Mouse (Mus musculus): ENCODE measurements at regions not wholly inside any gene's neighbourhood (a gene's known extent, or its start where the extent isn't known, plus 50 kb on each side); places are given as distances from the start of the nearest gene placed in this dataset.

- no peak for ATAC-seq (ENCODE audit: insufficient number of reproducible peaks, insufficient read depth, low FRiP score, low TSS enrichment, low read depth)
- no peaks in the 10 kb centered on the region for H3K4me1 ChIP-seq
- H3K27me3 ChIP-seq: no peaks in the 10 kb centered on the region
- no peaks in the 10 kb centered on the region for H3K9me3 ChIP-seq
- H3K4me2 ChIP-seq: no peak overlapping the region
- H3K4me3 ChIP-seq: no peak overlapping the region
- H3K9ac ChIP-seq: no peak overlapping the region
- 77% methylated on average over 8 of the region's 8 CpGs for WGBS
- H3K36me3 ChIP-seq: no peaks in the 10 kb centered on the region
- no peak overlapping the region for H3K27ac ChIP-seq
These were observed 240.6 kb downstream of the Ano6 start for GRCm38 (mm10) chr15:96031085-96031780.

DNA sequence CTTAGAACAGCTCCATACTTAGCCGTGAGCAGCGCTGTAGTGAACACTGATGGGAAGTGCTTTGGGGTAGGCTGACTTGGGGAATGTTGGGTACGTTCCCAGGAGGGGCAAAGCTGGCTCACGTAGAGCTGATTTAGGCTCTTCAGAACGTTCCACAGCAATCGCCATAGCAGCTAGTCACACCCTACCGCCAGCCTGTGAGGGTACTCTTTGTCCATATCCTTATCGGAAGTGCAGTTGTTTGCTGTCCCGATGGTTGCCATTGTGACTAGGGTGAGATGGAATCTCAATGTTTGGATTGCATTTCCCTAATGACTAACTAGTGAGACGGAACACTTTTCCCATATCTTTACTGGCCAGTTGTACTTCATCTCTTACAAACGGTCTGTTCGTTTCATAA lies 244.6 kb downstream of the Ano6 start:
- Histone ChIP-seq H3K4me1 (no peaks in the 10 kb centered on the region), H3K4me3 (no peak overlapping the region), H3K27me3 (no peaks in the 10 kb centered on the region), H3K9me3 (no peaks in the 10 kb centered on the region), H3K9ac (no peak overlapping the region), H3K4me2 (no peak overlapping the region), H3K27ac (no peak overlapping the region), H3K36me3 (no peaks in the 10 kb centered on the region)
- 86% methylated on average over 12 of the region's 12 CpGs for WGBS
- no peak for ATAC-seq (ENCODE audit: insufficient number of reproducible peaks, insufficient read depth, low FRiP score, low TSS enrichment, low read depth)

DNA sequence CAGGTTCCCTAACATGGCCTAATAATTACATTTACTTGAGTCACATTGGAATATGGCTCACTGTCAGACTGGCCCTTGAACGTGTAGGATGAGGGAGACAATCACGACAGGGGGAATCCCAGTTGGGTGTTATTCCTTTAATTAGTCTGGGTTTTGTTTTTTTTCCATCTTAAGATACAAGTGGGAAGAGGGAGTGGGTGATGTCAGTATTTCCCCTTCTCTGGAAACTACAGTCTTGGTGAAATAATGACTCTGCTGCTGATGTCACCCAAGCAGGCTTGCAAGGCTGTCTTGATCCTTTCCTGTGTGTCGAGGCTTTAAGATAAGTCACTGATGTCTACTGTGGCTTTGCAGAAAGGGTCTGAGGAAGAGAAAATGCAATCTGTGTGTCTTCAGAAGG lies 241.8 kb upstream of the Arid2 start:
- Histone ChIP-seq H3K27ac (no peak overlapping the region), H3K4me1 (0 out of 2 replicates have a peak, but pooled peaks cover 4% of the 10 kb centered on the region), H3K4me2 (no peak overlapping the region), H3K9ac (no peak overlapping the region), H3K27me3 (no peaks in the 10 kb centered on the region), H3K4me3 (no peak overlapping the region), H3K9me3 (no peaks in the 10 kb centered on the region), H3K36me3 (no peaks in the 10 kb centered on the region)
- no peak for ATAC-seq (ENCODE audit: insufficient number of reproducible peaks, insufficient read depth, low FRiP score, low TSS enrichment, low read depth)
- WGBS: 75% methylated on average over 3 of the region's 3 CpGs

GRCm38 (mm10) chr15:96046651-96047050 lies 240.7 kb upstream of the Arid2 start:
- 33% methylated on average over 5 of the region's 5 CpGs for WGBS

GRCm38 (mm10) chr15:96050416-96050815 lies 236.9 kb upstream of the Arid2 start:
- H3K36me3 ChIP-seq: no peaks in the 10 kb centered on the region
- no peaks in the 10 kb centered on the region for H3K9me3 ChIP-seq
- no peak overlapping the region for H3K27ac ChIP-seq
- no peak for ATAC-seq (ENCODE audit: insufficient number of reproducible peaks, insufficient read depth, low FRiP score, low TSS enrichment, low read depth)
- H3K4me2 ChIP-seq: no peak overlapping the region
- H3K4me1 ChIP-seq: 0 out of 2 replicates have a peak, but pooled peaks cover 4% of the 10 kb centered on the region
- WGBS: 71% methylated on average over 4 of the region's 4 CpGs
- no peak overlapping the region for H3K4me3 ChIP-seq
- no peak overlapping the region for H3K9ac ChIP-seq
- no peaks in the 10 kb centered on the region for H3K27me3 ChIP-seq

More at GRCm38 (mm10) chr15:96046651-96047050, 240.7 kb upstream of the Arid2 start:
- no peaks in the 10 kb centered on the region for H3K9me3 ChIP-seq
- H3K4me1 ChIP-seq: 0 out of 2 replicates have a peak, but pooled peaks cover 4% of the 10 kb centered on the region
- no peak overlapping the region for H3K27ac ChIP-seq
- no peak for ATAC-seq (ENCODE audit: insufficient number of reproducible peaks, insufficient read depth, low FRiP score, low TSS enrichment, low read depth)
- H3K27me3 ChIP-seq: no peaks in the 10 kb centered on the region
- no peaks in the 10 kb centered on the region for H3K36me3 ChIP-seq
- no peak overlapping the region for H3K4me3 ChIP-seq
- no peak overlapping the region for H3K4me2 ChIP-seq
- no peak overlapping the region for H3K9ac ChIP-seq

DNA sequence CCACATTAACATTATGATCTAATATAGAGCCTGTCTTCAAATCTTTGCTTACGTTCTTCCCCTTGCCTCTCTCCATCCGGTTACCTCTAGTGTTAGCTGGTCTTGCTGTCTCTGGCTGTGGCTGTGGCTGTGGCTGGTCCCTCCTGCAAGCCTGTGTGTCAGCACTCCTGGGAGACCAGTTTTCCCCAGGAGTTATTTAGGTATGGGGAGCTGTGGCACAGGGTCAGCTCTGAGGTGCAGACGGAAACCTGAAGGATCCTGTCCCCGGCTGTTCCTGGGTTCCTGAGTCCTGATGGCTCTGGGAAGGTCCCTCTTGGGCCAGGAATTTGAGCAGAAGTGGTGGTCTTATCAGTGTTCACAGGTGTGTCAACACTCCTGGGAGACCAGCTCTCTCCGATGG lies 234.7 kb upstream of the Arid2 start:
- no peak overlapping the region for H3K4me2 ChIP-seq
- H3K9ac ChIP-seq: no peak overlapping the region
- H3K4me1 ChIP-seq: no peaks in the 10 kb centered on the region
- H3K36me3 ChIP-seq: no peaks in the 10 kb centered on the region
- WGBS: 86% methylated on average over 5 of the region's 5 CpGs
- H3K9me3 ChIP-seq: no peaks in the 10 kb centered on the region
- H3K27ac ChIP-seq: no peak overlapping the region
- no peak overlapping the region for H3K4me3 ChIP-seq
- no peaks in the 10 kb centered on the region for H3K27me3 ChIP-seq
- ATAC-seq (ENCODE audit: insufficient number of reproducible peaks, insufficient read depth, low FRiP score, low TSS enrichment, low read depth): no peak

DNA sequence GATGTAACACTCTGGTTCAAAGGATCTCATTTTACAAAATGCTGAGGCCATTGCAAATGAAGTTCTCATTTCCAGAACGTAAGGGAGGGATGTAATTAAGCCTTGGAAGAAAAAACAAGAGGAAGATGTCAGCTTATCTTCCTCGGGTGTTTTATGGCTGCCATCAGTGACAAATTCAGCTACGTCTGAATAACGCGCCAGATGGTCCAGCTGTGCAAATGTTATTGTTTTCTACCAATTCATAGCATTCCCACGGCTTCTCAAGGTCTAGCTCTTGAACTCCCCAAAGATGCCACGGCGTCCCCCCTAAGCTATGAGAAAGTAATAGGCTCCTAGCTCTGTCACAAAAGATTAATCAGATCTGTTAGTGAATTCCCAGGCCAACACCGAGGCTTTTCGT lies 232.0 kb upstream of the Arid2 start:
- Histone ChIP-seq H3K4me3 (no peak overlapping the region), H3K36me3 (no peaks in the 10 kb centered on the region), H3K9ac (no peak overlapping the region), H3K9me3 (no peaks in the 10 kb centered on the region), H3K27ac (no peak overlapping the region), H3K27me3 (no peaks in the 10 kb centered on the region), H3K4me2 (no peak overlapping the region), H3K4me1 (no peaks in the 10 kb centered on the region)
- 77% methylated on average over 10 of the region's 10 CpGs for WGBS
- no peak for ATAC-seq (ENCODE audit: insufficient number of reproducible peaks, insufficient read depth, low FRiP score, low TSS enrichment, low read depth)

DNA sequence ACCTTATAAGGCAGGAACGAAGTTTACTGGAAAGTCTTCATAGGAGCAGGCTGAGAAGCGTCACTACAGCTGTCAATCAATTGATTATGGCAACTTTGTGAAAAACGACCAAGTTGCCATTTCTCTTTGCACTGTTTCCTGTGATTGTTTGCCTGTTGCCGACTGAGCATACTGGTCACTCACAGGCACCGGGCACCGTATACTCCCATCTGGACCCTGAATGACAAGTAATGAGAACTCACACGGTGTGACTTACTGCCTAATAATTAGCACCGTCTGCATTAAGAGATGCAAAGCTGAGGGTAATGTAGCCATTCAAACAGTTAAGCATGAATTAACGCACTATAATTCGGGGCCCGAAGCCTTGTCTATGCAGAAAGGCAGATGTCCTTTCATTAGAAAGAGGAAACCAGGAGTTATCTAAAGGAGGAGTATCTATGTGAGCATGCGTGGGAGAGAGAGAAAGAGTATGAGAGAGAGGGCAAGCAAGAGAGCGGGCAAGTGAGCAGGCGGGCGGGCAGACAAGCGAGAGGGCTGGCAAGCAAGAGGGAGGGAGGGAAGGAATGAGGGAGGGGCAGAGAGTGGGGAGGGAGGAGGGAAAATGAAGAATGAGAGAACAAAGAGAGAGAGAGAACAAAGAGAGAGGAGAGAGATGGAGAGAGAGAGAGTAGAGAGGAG lies 231.4 kb upstream of the Arid2 start:
- Histone ChIP-seq H3K4me3 (no peak overlapping the region), H3K4me1 (no peaks in the 10 kb centered on the region), H3K27ac (no peak overlapping the region), H3K36me3 (no peaks in the 10 kb centered on the region), H3K9me3 (no peaks in the 10 kb centered on the region), H3K9ac (no peak overlapping the region), H3K27me3 (no peaks in the 10 kb centered on the region), H3K4me2 (no peak overlapping the region)
- ATAC-seq (ENCODE audit: insufficient number of reproducible peaks, insufficient read depth, low FRiP score, low TSS enrichment, low read depth): no peak
- WGBS: 81% methylated on average over 16 of the region's 16 CpGs

DNA sequence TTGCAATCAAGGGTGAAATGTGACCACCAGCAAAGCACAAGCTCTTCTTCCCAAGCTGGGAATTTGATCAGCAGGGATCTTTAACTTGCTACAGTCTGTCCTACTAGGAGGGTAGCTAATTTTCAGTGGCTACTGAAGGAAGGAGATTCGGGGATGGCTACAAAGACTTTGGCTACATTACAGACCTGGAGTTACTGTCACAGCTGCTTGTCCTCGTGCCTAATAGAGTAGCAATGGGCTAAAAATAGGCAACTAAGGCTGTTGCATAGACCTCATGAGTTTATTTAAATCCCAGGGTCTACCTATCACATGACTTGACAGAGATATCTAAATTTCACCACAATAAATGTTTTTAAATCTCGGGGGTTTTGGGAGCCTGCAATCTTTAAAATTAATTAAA lies 227.7 kb upstream of the Arid2 start:
- H3K9ac ChIP-seq: no peak overlapping the region
- no peak overlapping the region for H3K4me3 ChIP-seq
- no peaks in the 10 kb centered on the region for H3K4me1 ChIP-seq
- ATAC-seq (ENCODE audit: insufficient number of reproducible peaks, insufficient read depth, low FRiP score, low TSS enrichment, low read depth): no peak
- WGBS: 71% methylated on average over 3 of the region's 3 CpGs
- H3K4me2 ChIP-seq: no peak overlapping the region
- H3K27me3 ChIP-seq: no peaks in the 10 kb centered on the region
- no peak overlapping the region for H3K27ac ChIP-seq
- no peaks in the 10 kb centered on the region for H3K9me3 ChIP-seq
- H3K36me3 ChIP-seq: no peaks in the 10 kb centered on the region

GRCm38 (mm10) chr15:96064499-96065217 lies 222.7 kb upstream of the Arid2 start:
- H3K4me3 ChIP-seq: no peak overlapping the region
- no peaks in the 10 kb centered on the region for H3K4me1 ChIP-seq
- H3K27ac ChIP-seq: no peak overlapping the region
- no peaks in the 10 kb centered on the region for H3K36me3 ChIP-seq
- 83% methylated on average over 11 of the region's 11 CpGs for WGBS
- H3K9me3 ChIP-seq: no peaks in the 10 kb centered on the region
- H3K4me2 ChIP-seq: no peak overlapping the region
- ATAC-seq (ENCODE audit: insufficient number of reproducible peaks, insufficient read depth, low FRiP score, low TSS enrichment, low read depth): no peak
- no peak overlapping the region for H3K9ac ChIP-seq
- H3K27me3 ChIP-seq: no peaks in the 10 kb centered on the region

DNA sequence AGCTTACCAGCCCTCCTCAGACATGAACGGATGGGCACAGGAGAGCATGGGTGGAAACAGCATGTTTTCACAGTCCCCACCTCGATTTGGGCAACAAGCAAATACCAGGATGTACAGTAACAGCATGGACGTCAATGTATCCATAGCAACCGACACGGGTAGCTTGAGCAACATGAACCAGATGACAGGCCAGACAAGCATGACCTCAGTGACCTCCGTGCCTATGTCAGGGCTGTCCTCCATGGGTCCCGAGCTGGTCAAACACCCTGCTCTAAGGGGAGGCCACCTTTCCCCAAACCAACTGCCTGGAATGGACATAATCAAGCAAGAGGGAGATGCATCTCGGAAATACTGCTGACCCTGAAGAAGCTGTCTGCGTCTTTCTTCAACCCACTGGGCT lies 211.7 kb upstream of the Arid2 start:
- 69% methylated on average over 9 of the region's 9 CpGs for WGBS
- no peak for ATAC-seq (ENCODE audit: insufficient number of reproducible peaks, insufficient read depth, low FRiP score, low TSS enrichment, low read depth)
- H3K4me3 ChIP-seq: no peak overlapping the region
- no peak overlapping the region for H3K4me2 ChIP-seq
- no peaks in the 10 kb centered on the region for H3K9me3 ChIP-seq
- no peak overlapping the region for H3K9ac ChIP-seq
- H3K4me1 ChIP-seq: peaks cover 4% of the 10 kb centered on the region
- H3K27ac ChIP-seq: no peak overlapping the region
- no peaks in the 10 kb centered on the region for H3K27me3 ChIP-seq
- H3K36me3 ChIP-seq: no peaks in the 10 kb centered on the region

DNA sequence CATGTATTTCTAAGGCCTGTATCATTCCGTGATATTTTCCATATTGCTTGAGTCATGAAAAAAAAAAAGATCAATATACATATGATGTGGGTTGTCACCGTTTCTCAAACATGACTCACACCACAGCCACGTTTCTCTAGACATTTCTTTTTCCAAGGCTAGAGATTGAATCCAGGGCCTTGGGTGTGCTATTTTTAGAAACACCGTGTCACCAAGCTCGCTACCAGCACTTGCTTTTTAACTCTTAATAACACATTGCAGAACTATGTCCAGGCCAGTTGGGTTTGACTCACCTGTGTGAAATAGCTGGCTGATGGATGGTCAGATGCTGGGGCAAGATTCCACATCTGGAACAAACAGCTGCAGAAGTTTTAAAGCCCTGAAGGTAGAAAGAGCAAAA lies 209.6 kb upstream of the Arid2 start:
- Histone ChIP-seq H3K36me3 (no peaks in the 10 kb centered on the region), H3K27me3 (no peaks in the 10 kb centered on the region), H3K4me2 (no peak overlapping the region), H3K9me3 (no peaks in the 10 kb centered on the region), H3K9ac (no peak overlapping the region), H3K4me3 (no peak overlapping the region), H3K27ac (no peak overlapping the region), H3K4me1 (peaks cover 6% of the 10 kb centered on the region)
- no peak for ATAC-seq (ENCODE audit: insufficient number of reproducible peaks, insufficient read depth, low FRiP score, low TSS enrichment, low read depth)
- 53% methylated on average over 5 of the region's 5 CpGs for WGBS
